Mouse (Mus musculus) liver, embryonic 15.5 days (tissue): ENCODE measurements at regions not wholly inside any gene's neighbourhood (a gene's known extent, or its start where the extent isn't known, plus 50 kb on each side); places are given as distances from the start of the nearest gene placed in this dataset.

Experiments used
- ATAC-seq: fragments of 200-750 bp; cut with Nextera tagmentation; 2 replicates; pipeline ENCODE4 v1.8.0; 2017; ENCODE audit warnings: moderate number of reproducible peaks, mild to moderate bottlenecking, moderate library complexity; ENCODE audit not compliant: insufficient read depth
- H3K27ac ChIP-seq: fragments of 300-500 bp; sonication (generic); replicated peaks from 2 replicates; pipeline ENCODE4 v1.5.1; 2015; ENCODE audit warnings: mild to moderate bottlenecking, inconsistent platforms
- H3K27me3 ChIP-seq: fragments of 300-500 bp; sonication (generic); 2 replicates; pipeline ENCODE4 v1.6.1; 2015; ENCODE audit warnings: mild to moderate bottlenecking, inconsistent platforms
- H3K36me3 ChIP-seq: fragments of 300-500 bp; sonication (generic); replicated peaks from 2 replicates; pipeline ENCODE4 v1.6.1; 2015; ENCODE audit warnings: moderate library complexity, mild to moderate bottlenecking, inconsistent platforms
- H3K4me1 ChIP-seq: fragments of 300-500 bp; sonication (generic); replicated peaks from 2 replicates; pipeline ENCODE4 v1.6.1; 2015; ENCODE audit warnings: inconsistent platforms
- H3K4me2 ChIP-seq: fragments of 300-500 bp; sonication (generic); 2 replicates; pipeline ENCODE4 v1.6.1; 2015; ENCODE audit warnings: moderate library complexity, mild to moderate bottlenecking, inconsistent platforms
- H3K4me3 ChIP-seq: fragments of 300-500 bp; sonication (generic); replicated peaks from 2 replicates; pipeline ENCODE4 v1.5.1; 2015; ENCODE audit warnings: mild to moderate bottlenecking, inconsistent platforms
- H3K9ac ChIP-seq: fragments of 300-500 bp; sonication (generic); 2 replicates; pipeline ENCODE4 v1.6.1; 2015; ENCODE audit warnings: moderate library complexity, mild to moderate bottlenecking, inconsistent platforms
- H3K9me3 ChIP-seq: fragments of 300-500 bp; sonication (generic); replicated peaks from 2 replicates; pipeline ENCODE4 v1.6.1; 2016; ENCODE audit warnings: inconsistent platforms
- WGBS: fragments of 180-500 bp; shearing (Covaris S2); methylation state at CpG from one replicate; pipeline ENCODE4 v1.1.7; 2015; ENCODE audit warnings: mixed read lengths; ENCODE audit not compliant: insufficient replicate concordance; 5-methylcytosine and 5-hydroxymethylcytosine counted together

- H3K4me1 ChIP-seq: peaks cover 54% of the 10 kb centered on the region
- H3K27ac ChIP-seq: peak overlapping the region; percentile 91
- peak overlapping the region; percentile 51 for H3K9ac ChIP-seq
- no peak overlapping the region for H3K4me3 ChIP-seq
- H3K4me2 ChIP-seq: peak overlapping the region; percentile 55
- WGBS: 20% methylated on average over 4 of the region's 4 CpGs
- ATAC-seq: peak; percentile 40
- H3K36me3 ChIP-seq: no peaks in the 10 kb centered on the region
- H3K9me3 ChIP-seq: no peaks in the 10 kb centered on the region
- H3K27me3 ChIP-seq: no peaks in the 10 kb centered on the region
Measured at GRCm38 (mm10) chr7:64058282-64058872, 95.3 kb upstream of the Trpm1 start.

- Histone ChIP-seq H3K9ac (peak overlapping the region; percentile 51), H3K9me3 (no peaks in the 10 kb centered on the region), H3K4me2 (peak overlapping the region; percentile 55), H3K27ac (peak overlapping the region; percentile 91), H3K27me3 (no peaks in the 10 kb centered on the region), H3K4me1 (peaks cover 54% of the 10 kb centered on the region), H3K36me3 (no peaks in the 10 kb centered on the region), H3K4me3 (no peak overlapping the region)
- 7% methylated on average over 4 of the region's 4 CpGs for WGBS
- ATAC-seq: peak; percentile 96
Measured at GRCm38 (mm10) chr7:64057873-64058272, 95.8 kb upstream of the Trpm1 start.

GRCm38 (mm10) chr7:64056498-64056897 is 97.1 kb upstream of the Trpm1 start:
- Histone ChIP-seq H3K27ac (peak overlapping the region; percentile 41; the same call in 1 of the 2 replicates), H3K36me3 (no peaks in the 10 kb centered on the region), H3K4me1 (peaks cover 63% of the 10 kb centered on the region), H3K9me3 (no peaks in the 10 kb centered on the region), H3K9ac (no peak overlapping the region), H3K27me3 (no peaks in the 10 kb centered on the region), H3K4me3 (no peak overlapping the region), H3K4me2 (no peak overlapping the region)
- 73% methylated on average over 3 of the region's 3 CpGs for WGBS
- no peak for ATAC-seq

GRCm38 (mm10) chr7:64054996-64055395 is 98.6 kb upstream of the Trpm1 start:
- ATAC-seq: no peak
- 69% methylated on average over 4 of the region's 4 CpGs for WGBS
- no peaks in the 10 kb centered on the region for H3K27me3 ChIP-seq
- no peak overlapping the region for H3K4me2 ChIP-seq
- H3K27ac ChIP-seq: no peak overlapping the region; the same call in 1 of the 2 replicates
- peaks cover 77% of the 10 kb centered on the region for H3K4me1 ChIP-seq
- no peaks in the 10 kb centered on the region for H3K36me3 ChIP-seq
- H3K4me3 ChIP-seq: no peak overlapping the region
- H3K9me3 ChIP-seq: no peaks in the 10 kb centered on the region
- H3K9ac ChIP-seq: no peak overlapping the region

GRCm38 (mm10) chr7:64053766-64054165 is 99.9 kb upstream of the Trpm1 start:
- ATAC-seq: no peak
- no peaks in the 10 kb centered on the region for H3K36me3 ChIP-seq
- H3K4me2 ChIP-seq: no peak overlapping the region
- peaks cover 77% of the 10 kb centered on the region for H3K4me1 ChIP-seq
- no peaks in the 10 kb centered on the region for H3K9me3 ChIP-seq
- H3K27ac ChIP-seq: no peak overlapping the region
- 79% methylated on average over 12 of the region's 12 CpGs for WGBS
- H3K4me3 ChIP-seq: no peak overlapping the region
- H3K9ac ChIP-seq: no peak overlapping the region
- no peaks in the 10 kb centered on the region for H3K27me3 ChIP-seq

GRCm38 (mm10) chr7:64052400-64052799 is 101.2 kb upstream of the Trpm1 start:
- WGBS: 80% methylated on average over 9 of the region's 9 CpGs

GRCm38 (mm10) chr7:64050826-64051401 is 102.7 kb upstream of the Trpm1 start:
- peak overlapping the region; percentile 97 for H3K27ac ChIP-seq
- H3K27me3 ChIP-seq: no peaks in the 10 kb centered on the region
- no peak overlapping the region for H3K4me3 ChIP-seq
- no peak for ATAC-seq
- H3K9ac ChIP-seq: no peak overlapping the region
- H3K9me3 ChIP-seq: no peaks in the 10 kb centered on the region
- no peaks in the 10 kb centered on the region for H3K36me3 ChIP-seq
- H3K4me2 ChIP-seq: no peak overlapping the region
- WGBS: 50% methylated on average over 3 of the region's 3 CpGs
- peaks cover 67% of the 10 kb centered on the region for H3K4me1 ChIP-seq

More at GRCm38 (mm10) chr7:64052400-64052799, 101.2 kb upstream of the Trpm1 start:
- Histone ChIP-seq H3K4me2 (no peak overlapping the region), H3K27me3 (no peaks in the 10 kb centered on the region), H3K9ac (no peak overlapping the region), H3K4me1 (peaks cover 77% of the 10 kb centered on the region), H3K27ac (no peak overlapping the region), H3K4me3 (no peak overlapping the region), H3K9me3 (no peaks in the 10 kb centered on the region), H3K36me3 (no peaks in the 10 kb centered on the region)
- no peak for ATAC-seq

GRCm38 (mm10) chr7:64050246-64050645 is 103.4 kb upstream of the Trpm1 start:
- Histone ChIP-seq H3K9me3 (no peaks in the 10 kb centered on the region), H3K4me1 (peaks cover 61% of the 10 kb centered on the region), H3K36me3 (no peaks in the 10 kb centered on the region), H3K4me3 (no peak overlapping the region), H3K4me2 (peak overlapping the region; percentile 94), H3K27ac (peak overlapping the region; percentile 97), H3K9ac (peak overlapping the region; percentile 76; the same call in 1 of the 2 replicates), H3K27me3 (no peaks in the 10 kb centered on the region)
- 44% methylated on average over 5 of the region's 5 CpGs for WGBS
- ATAC-seq: no peak

- peak; percentile 91 for ATAC-seq
- Histone ChIP-seq H3K27ac (peak overlapping the region; percentile 97), H3K36me3 (no peaks in the 10 kb centered on the region), H3K4me3 (peak overlapping the region; percentile 60), H3K9me3 (no peaks in the 10 kb centered on the region), H3K9ac (peak overlapping the region; percentile 76), H3K4me2 (peak overlapping the region; percentile 94), H3K27me3 (no peaks in the 10 kb centered on the region), H3K4me1 (peaks cover 54% of the 10 kb centered on the region)
- WGBS: 9% methylated on average over 11 of the region's 11 CpGs
Measured at GRCm38 (mm10) chr7:64049183-64049965, 104.3 kb upstream of the Trpm1 start.

GRCm38 (mm10) chr7:64048452-64049182 is 105.0 kb upstream of the Trpm1 start:
- H3K4me3 ChIP-seq: peak overlapping the region; percentile 60
- peak overlapping the region; percentile 97 for H3K27ac ChIP-seq
- peak; percentile 70 for ATAC-seq
- no peaks in the 10 kb centered on the region for H3K36me3 ChIP-seq
- no peaks in the 10 kb centered on the region for H3K9me3 ChIP-seq
- peaks cover 61% of the 10 kb centered on the region for H3K4me1 ChIP-seq
- H3K4me2 ChIP-seq: peak overlapping the region; percentile 94
- 1% methylated on average over 21 of the region's 21 CpGs for WGBS
- no peaks in the 10 kb centered on the region for H3K27me3 ChIP-seq
- peak overlapping the region; percentile 76 for H3K9ac ChIP-seq

GRCm38 (mm10) chr7:64047831-64048230 is 105.8 kb upstream of the Trpm1 start:
- H3K4me2 ChIP-seq: peak overlapping the region; percentile 94
- peak overlapping the region; percentile 97 for H3K27ac ChIP-seq
- H3K9me3 ChIP-seq: no peaks in the 10 kb centered on the region
- WGBS: 48% methylated on average over 4 of the region's 4 CpGs
- peak overlapping the region; percentile 76 for H3K9ac ChIP-seq
- no peak overlapping the region for H3K4me3 ChIP-seq
- H3K36me3 ChIP-seq: no peaks in the 10 kb centered on the region
- H3K4me1 ChIP-seq: peaks cover 69% of the 10 kb centered on the region
- no peak for ATAC-seq
- no peaks in the 10 kb centered on the region for H3K27me3 ChIP-seq
